Mouse (Mus musculus): ENCODE results near the gene Safb2.

DNA sequence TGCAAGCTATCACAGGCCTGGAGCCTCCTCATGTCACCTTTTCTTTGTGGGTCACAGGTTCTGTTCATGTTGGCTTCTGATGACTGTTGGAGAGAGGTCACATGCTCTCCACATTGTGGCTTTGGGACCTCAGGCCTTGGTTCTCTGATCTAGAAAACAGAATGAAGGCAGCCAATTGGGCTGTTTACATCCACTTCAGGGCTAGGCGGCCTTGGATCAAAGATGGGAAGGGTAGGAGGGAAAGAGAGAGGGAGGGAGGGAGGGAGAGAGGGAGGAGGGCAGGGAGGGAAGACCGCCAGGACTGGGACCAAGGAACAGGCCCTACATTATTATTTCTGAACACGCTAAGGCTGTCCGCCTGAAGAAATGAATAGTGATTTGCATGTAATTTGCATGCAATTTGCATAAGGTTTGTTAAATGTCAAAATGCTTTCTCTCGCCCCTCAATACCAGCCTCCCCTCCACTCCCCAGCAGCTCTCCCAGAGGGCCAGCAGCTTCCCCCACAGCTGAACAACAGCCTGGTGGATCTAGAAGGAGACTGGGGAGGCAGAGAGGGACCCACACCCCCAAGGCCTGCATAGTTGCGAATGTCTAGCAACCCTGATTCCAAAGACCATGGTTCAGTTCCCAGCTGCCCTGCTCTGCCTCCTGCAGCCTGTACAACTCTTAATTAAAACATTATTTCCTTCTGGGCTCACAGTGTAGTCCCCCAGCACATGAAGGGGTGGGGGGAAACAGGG is 32.4 kb downstream of the Safb2 start:
- TF ChIP-seq EP300 (IDR thresholded peaks at IDR 0.05; ENCODE audit: low read depth) (no peak), CTCF (IDR thresholded peaks at IDR 0.05; ENCODE audit: low read depth) (no peak)

Measured in liver, postnatal 0 days (tissue).